Mouse (Mus musculus): Measurements from ENCODE around the gene Igf1r. TPM values are rescaled to one million over a fixed set of nuclear protein-coding genes. Genes with fewer than 3 reads are reported as not detected.

Gene Igf1r
- polyA plus RNA-seq, 1 experiment from 2014 or later = 21.0 TPM

GRCm38 (mm10) chr7:68228491-68228890, 275.9 kb downstream of the Igf1r start:
- no peak overlapping the region for H3K4me2 ChIP-seq (replicated peaks)
- no peak overlapping the region for H3K4me3 ChIP-seq (replicated peaks; ENCODE audit: low read length)
- H3K9me3 ChIP-seq (ENCODE audit: control insufficient read depth, low read length) = no peaks in the 10 kb centered on the region
- ATAC-seq (ENCODE audit: low FRiP score) = no peak
- no peak for DNase-seq (ENCODE audit: low spot score)
- H3K9ac ChIP-seq = no peak overlapping the region
- WGBS = 39% methylated on average over 6 of the region's 6 CpGs
- H3K27me3 ChIP-seq (ENCODE audit: control insufficient read depth, insufficient read depth, low read length) = no peaks in the 10 kb centered on the region
- 0 out of 2 replicates have a peak, but pooled peaks cover under 1% of the 10 kb centered on the region for H3K4me1 ChIP-seq (replicated peaks; ENCODE audit: control insufficient read depth, insufficient read depth, low read length)
- peaks cover 53% of the 10 kb centered on the region for H3K36me3 ChIP-seq (replicated peaks; ENCODE audit: control insufficient read depth, insufficient read depth)
- H3K27ac ChIP-seq = no peak overlapping the region

- no peak overlapping the region for H3K9ac ChIP-seq
Measured at GRCm38 (mm10) chr7:68230831-68231230, 278.2 kb downstream of the Igf1r start.

GRCm38 (mm10) chr7:68232521-68232920, 279.9 kb downstream of the Igf1r start:
- ATAC-seq (ENCODE audit: low FRiP score) = 0 out of 2 replicates have a peak, but pooled peaks have one; percentile 28
- Histone ChIP-seq H3K36me3 (replicated peaks; ENCODE audit: control insufficient read depth, insufficient read depth) (peaks cover 25% of the 10 kb centered on the region), H3K9ac (no peak overlapping the region), H3K4me1 (replicated peaks; ENCODE audit: control insufficient read depth, insufficient read depth, low read length) (no peaks in the 10 kb centered on the region), H3K9me3 (ENCODE audit: control insufficient read depth, low read length) (no peaks in the 10 kb centered on the region), H3K4me3 (replicated peaks; ENCODE audit: low read length) (no peak overlapping the region), H3K27ac (no peak overlapping the region), H3K4me2 (replicated peaks) (no peak overlapping the region), H3K27me3 (ENCODE audit: control insufficient read depth, insufficient read depth, low read length) (no peaks in the 10 kb centered on the region)
- WGBS = 92% methylated on average over 5 of the region's 5 CpGs
- no peak for DNase-seq (ENCODE audit: low spot score)

More at GRCm38 (mm10) chr7:68230831-68231230, 278.2 kb downstream of the Igf1r start:
- H3K36me3 ChIP-seq (replicated peaks; ENCODE audit: control insufficient read depth, insufficient read depth) = peaks cover 41% of the 10 kb centered on the region
- H3K27ac ChIP-seq = no peak overlapping the region; the same call in 1 of the 2 replicates
- no peak overlapping the region for H3K4me2 ChIP-seq (replicated peaks)
- no peaks in the 10 kb centered on the region for H3K4me1 ChIP-seq (replicated peaks; ENCODE audit: control insufficient read depth, insufficient read depth, low read length)
- no peak for DNase-seq (ENCODE audit: low spot score)
- ATAC-seq (ENCODE audit: low FRiP score) = no peak
- H3K9me3 ChIP-seq (ENCODE audit: control insufficient read depth, low read length) = no peaks in the 10 kb centered on the region
- WGBS = 85% methylated on average over 9 of the region's 9 CpGs
- H3K27me3 ChIP-seq (ENCODE audit: control insufficient read depth, insufficient read depth, low read length) = no peaks in the 10 kb centered on the region
- H3K4me3 ChIP-seq (replicated peaks; ENCODE audit: low read length) = no peak overlapping the region

- DNase-seq (ENCODE audit: low spot score) (peak; percentile 39), ATAC-seq (ENCODE audit: low FRiP score) (peak; percentile 18; the same call in 1 of the 2 replicates)
- H3K36me3 ChIP-seq (replicated peaks; ENCODE audit: control insufficient read depth, insufficient read depth) = peaks cover 20% of the 10 kb centered on the region
- H3K9ac ChIP-seq = no peak overlapping the region
- no peaks in the 10 kb centered on the region for H3K4me1 ChIP-seq (replicated peaks; ENCODE audit: control insufficient read depth, insufficient read depth, low read length)
- 33% methylated on average over 13 of the region's 13 CpGs for WGBS
- no peaks in the 10 kb centered on the region for H3K9me3 ChIP-seq (ENCODE audit: control insufficient read depth, low read length)
- no peak overlapping the region for H3K4me2 ChIP-seq (replicated peaks)
- H3K4me3 ChIP-seq (replicated peaks; ENCODE audit: low read length) = no peak overlapping the region
- no peaks in the 10 kb centered on the region for H3K27me3 ChIP-seq (ENCODE audit: control insufficient read depth, insufficient read depth, low read length)
- H3K27ac ChIP-seq = no peak overlapping the region
Measured at GRCm38 (mm10) chr7:68233619-68234223, 281.1 kb downstream of the Igf1r start.

GRCm38 (mm10) chr7:68236817-68237216, 284.2 kb downstream of the Igf1r start:
- H3K4me2 ChIP-seq (replicated peaks) = no peak overlapping the region
- H3K4me1 ChIP-seq (replicated peaks; ENCODE audit: control insufficient read depth, insufficient read depth, low read length) = no peaks in the 10 kb centered on the region
- WGBS = 87% methylated on average over 8 of the region's 8 CpGs
- no peaks in the 10 kb centered on the region for H3K36me3 ChIP-seq (replicated peaks; ENCODE audit: control insufficient read depth, insufficient read depth)
- no peaks in the 10 kb centered on the region for H3K9me3 ChIP-seq (ENCODE audit: control insufficient read depth, low read length)
- no peaks in the 10 kb centered on the region for H3K27me3 ChIP-seq (ENCODE audit: control insufficient read depth, insufficient read depth, low read length)
- ATAC-seq (ENCODE audit: low FRiP score) = no peak
- H3K27ac ChIP-seq = no peak overlapping the region
- H3K9ac ChIP-seq = no peak overlapping the region
- DNase-seq (ENCODE audit: low spot score) = no peak
- no peak overlapping the region for H3K4me3 ChIP-seq (replicated peaks; ENCODE audit: low read length)

- Histone ChIP-seq H3K27me3 (ENCODE audit: control insufficient read depth, insufficient read depth, low read length) (no peaks in the 10 kb centered on the region), H3K4me1 (replicated peaks; ENCODE audit: control insufficient read depth, insufficient read depth, low read length) (no peaks in the 10 kb centered on the region), H3K4me3 (replicated peaks; ENCODE audit: low read length) (no peak overlapping the region), H3K9ac (no peak overlapping the region), H3K9me3 (ENCODE audit: control insufficient read depth, low read length) (no peaks in the 10 kb centered on the region), H3K4me2 (replicated peaks) (no peak overlapping the region), H3K36me3 (replicated peaks; ENCODE audit: control insufficient read depth, insufficient read depth) (no peaks in the 10 kb centered on the region), H3K27ac (no peak overlapping the region)
- no peak for ATAC-seq (ENCODE audit: low FRiP score)
- 73% methylated on average over 11 of the region's 11 CpGs for WGBS
- DNase-seq (ENCODE audit: low spot score) = no peak
Measured at GRCm38 (mm10) chr7:68239220-68239827, 286.7 kb downstream of the Igf1r start.

GRCm38 (mm10) chr7:68241205-68241604, 288.6 kb downstream of the Igf1r start:
- Histone ChIP-seq H3K27ac (no peak overlapping the region), H3K4me2 (replicated peaks) (no peak overlapping the region), H3K4me1 (replicated peaks; ENCODE audit: control insufficient read depth, insufficient read depth, low read length) (no peaks in the 10 kb centered on the region), H3K36me3 (replicated peaks; ENCODE audit: control insufficient read depth, insufficient read depth) (no peaks in the 10 kb centered on the region), H3K4me3 (replicated peaks; ENCODE audit: low read length) (no peak overlapping the region), H3K9ac (no peak overlapping the region), H3K27me3 (ENCODE audit: control insufficient read depth, insufficient read depth, low read length) (no peaks in the 10 kb centered on the region), H3K9me3 (ENCODE audit: control insufficient read depth, low read length) (no peaks in the 10 kb centered on the region)
- no peak for DNase-seq (ENCODE audit: low spot score)
- ATAC-seq (ENCODE audit: low FRiP score) = no peak
- WGBS = 80% methylated on average over 9 of the region's 9 CpGs

GRCm38 (mm10) chr7:68245681-68246080, 293.1 kb downstream of the Igf1r start:
- no peaks in the 10 kb centered on the region for H3K27me3 ChIP-seq (ENCODE audit: control insufficient read depth, insufficient read depth, low read length)
- H3K4me2 ChIP-seq (replicated peaks) = no peak overlapping the region
- no peak overlapping the region for H3K4me3 ChIP-seq (replicated peaks; ENCODE audit: low read length)
- 46% methylated on average over 4 of the region's 4 CpGs for WGBS
- H3K27ac ChIP-seq = no peak overlapping the region
- no peaks in the 10 kb centered on the region for H3K4me1 ChIP-seq (replicated peaks; ENCODE audit: control insufficient read depth, insufficient read depth, low read length)
- DNase-seq (ENCODE audit: low spot score) = no peak
- H3K36me3 ChIP-seq (replicated peaks; ENCODE audit: control insufficient read depth, insufficient read depth) = no peaks in the 10 kb centered on the region
- H3K9ac ChIP-seq = no peak overlapping the region
- no peak for ATAC-seq (ENCODE audit: low FRiP score)
- no peaks in the 10 kb centered on the region; the same call in 1 of the 2 replicates for H3K9me3 ChIP-seq (ENCODE audit: control insufficient read depth, low read length)

GRCm38 (mm10) chr7:68246249-68246648, 293.6 kb downstream of the Igf1r start:
- H3K9me3 ChIP-seq (ENCODE audit: control insufficient read depth, low read length) = no peaks in the 10 kb centered on the region; the same call in 1 of the 2 replicates
- H3K9ac ChIP-seq = no peak overlapping the region
- H3K27me3 ChIP-seq (ENCODE audit: control insufficient read depth, insufficient read depth, low read length) = no peaks in the 10 kb centered on the region
- H3K4me2 ChIP-seq (replicated peaks) = no peak overlapping the region
- 77% methylated on average over 8 of the region's 8 CpGs for WGBS
- H3K4me3 ChIP-seq (replicated peaks; ENCODE audit: low read length) = no peak overlapping the region
- no peak overlapping the region for H3K27ac ChIP-seq
- H3K36me3 ChIP-seq (replicated peaks; ENCODE audit: control insufficient read depth, insufficient read depth) = no peaks in the 10 kb centered on the region
- no peaks in the 10 kb centered on the region for H3K4me1 ChIP-seq (replicated peaks; ENCODE audit: control insufficient read depth, insufficient read depth, low read length)
- DNase-seq (ENCODE audit: low spot score) = no peak
- no peak for ATAC-seq (ENCODE audit: low FRiP score)
